Mouse (Mus musculus) heart, postnatal 0 days (tissue): ENCODE measurements at regions not wholly inside any gene's neighbourhood (a gene's known extent, or its start where the extent isn't known, plus 50 kb on each side); places are given as distances from the start of the nearest gene placed in this dataset.
"Not testable (repeated sequence)": the region's sequence is repeated elsewhere in the genome, so short reads cannot be mapped to it uniquely, and the experiment has no call there.

Experiments
- ATAC-seq: fragments of 200-750 bp; cut with Nextera tagmentation; 2 replicates; pipeline ENCODE4 v1.8.0; 2017; ENCODE audit warnings: low read depth, moderate number of reproducible peaks, moderate library complexity; ENCODE audit not compliant: insufficient read depth
- DNase-seq: peaks from one replicate; pipeline ENCODE4 v3.0.0-alpha.2; 2016; ENCODE audit warnings: low spot score
- H3K27ac ChIP-seq: fragments of 300-500 bp; sonication (generic); 2 replicates; pipeline ENCODE4 v1.5.1; 2014; ENCODE audit warnings: low read depth, mild to moderate bottlenecking
- H3K27me3 ChIP-seq: fragments of 300-500 bp; sonication (generic); 2 replicates; pipeline ENCODE4 v1.6.1; 2014; ENCODE audit warnings: low read length, mixed read lengths; ENCODE audit not compliant: control insufficient read depth, insufficient read depth
- H3K36me3 ChIP-seq: fragments of 300-500 bp; sonication (generic); replicated peaks from 2 replicates; pipeline ENCODE4 v1.6.1; 2014; ENCODE audit warnings: low read length, mixed read lengths; ENCODE audit not compliant: control insufficient read depth, insufficient read depth
- H3K4me1 ChIP-seq: fragments of 300-500 bp; sonication (generic); 2 replicates; pipeline ENCODE4 v1.6.1; 2014; ENCODE audit warnings: antibody characterized with exemption; ENCODE audit not compliant: control insufficient read depth, insufficient read depth
- H3K4me2 ChIP-seq: fragments of 300-500 bp; sonication (generic); 2 replicates; pipeline ENCODE4 v1.6.1; 2014; ENCODE audit warnings: low read depth, mild to moderate bottlenecking, low read length, moderate library complexity
- H3K4me3 ChIP-seq: fragments of 300-500 bp; sonication (generic); 2 replicates; pipeline ENCODE4 v1.5.1; 2014; ENCODE audit warnings: low read depth, low read length
- H3K9ac ChIP-seq: fragments of 300-500 bp; sonication (generic); replicated peaks from 2 replicates; pipeline ENCODE4 v1.6.1; 2014; ENCODE audit warnings: low read depth, low read length, mixed read lengths
- H3K9me3 ChIP-seq: fragments of 300-500 bp; sonication (generic); replicated peaks from 2 replicates; pipeline ENCODE4 v1.6.1; 2016; ENCODE audit warnings: low read length; ENCODE audit not compliant: control insufficient read depth
- CTCF ChIP-seq: IDR thresholded peaks from 2 replicates; pipeline ENCODE4 v1.5.1; 2016; ENCODE audit warnings: antibody characterized with exemption, control low read depth, low read depth
- EP300 ChIP-seq: IDR thresholded peaks from 2 replicates; pipeline ENCODE4 v1.6.1; 2016; ENCODE audit warnings: antibody characterized with exemption, low read depth
- WGBS: fragments of 180-500 bp; shearing (Covaris S2); extraction: QIAGEN DNeasy Blood & Tissue Kit; methylation state at CpG from one replicate; pipeline ENCODE4 v1.1.7; 2014; 5-methylcytosine and 5-hydroxymethylcytosine counted together

DNA sequence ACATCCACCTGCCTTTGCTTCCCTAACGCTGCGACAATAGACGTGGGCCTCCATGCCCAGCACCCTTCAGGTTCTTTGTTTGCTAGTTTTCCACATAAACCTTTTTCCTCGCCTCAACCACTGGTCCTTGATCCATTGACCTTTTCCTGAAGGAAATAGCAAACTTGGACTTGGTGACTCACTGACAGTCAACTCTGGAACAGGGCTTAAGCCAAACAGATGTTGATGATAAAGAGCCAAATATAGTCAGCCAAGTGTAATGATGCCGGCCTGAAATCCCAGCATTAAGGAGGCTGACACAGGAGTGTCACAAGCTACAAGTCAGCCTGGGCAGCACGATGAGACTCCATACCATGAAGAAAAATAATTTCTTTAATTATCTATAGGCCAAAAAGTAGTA lies 62.9 kb upstream of the Thoc2 start:
- ATAC-seq (no peak), DNase-seq (no peak)
- no peak overlapping the region for H3K4me3 ChIP-seq
- H3K27me3 ChIP-seq, result no peaks in the 10 kb centered on the region
- WGBS, result 55% methylated on average over 6 of the region's 6 CpGs
- no peak overlapping the region for H3K27ac ChIP-seq
- H3K4me2 ChIP-seq, result no peak overlapping the region
- no peaks in the 10 kb centered on the region for H3K36me3 ChIP-seq
- no peak overlapping the region for H3K9ac ChIP-seq
- no peaks in the 10 kb centered on the region for H3K4me1 ChIP-seq
- TF ChIP-seq CTCF (no peak), EP300 (no peak)
- H3K9me3 ChIP-seq, result no peaks in the 10 kb centered on the region

DNA sequence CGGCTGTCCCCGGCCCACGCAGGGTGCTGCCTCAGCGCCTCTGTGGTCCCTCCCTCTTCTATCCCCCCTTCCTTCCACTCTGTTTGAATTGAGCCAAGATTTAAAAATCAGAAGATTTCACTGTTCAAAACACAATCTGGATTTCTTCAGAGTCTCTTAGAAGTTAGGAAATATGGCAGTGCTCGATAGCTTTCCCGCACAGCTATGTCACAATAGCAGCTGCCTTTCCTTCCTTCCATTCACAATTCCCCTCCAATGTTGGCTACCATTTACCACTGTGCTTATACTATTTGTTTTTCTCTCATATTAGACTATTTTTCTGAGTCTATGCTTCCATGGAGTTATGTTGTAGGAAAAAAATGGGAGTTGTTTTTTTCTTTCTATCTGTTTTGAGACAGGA lies 63.7 kb upstream of the Xiap start:
- Histone ChIP-seq H3K4me1 (no peaks in the 10 kb centered on the region), H3K9ac (no peak overlapping the region), H3K9me3 (no peaks in the 10 kb centered on the region), H3K27me3 (no peaks in the 10 kb centered on the region), H3K36me3 (no peaks in the 10 kb centered on the region), H3K4me2 (no peak overlapping the region), H3K27ac (no peak overlapping the region), H3K4me3 (no peak overlapping the region)
- TF ChIP-seq CTCF (no peak), EP300 (no peak)
- 72% methylated on average over 2 of the region's 6 CpGs for WGBS
- DNase-seq (no peak), ATAC-seq (no peak)

DNA sequence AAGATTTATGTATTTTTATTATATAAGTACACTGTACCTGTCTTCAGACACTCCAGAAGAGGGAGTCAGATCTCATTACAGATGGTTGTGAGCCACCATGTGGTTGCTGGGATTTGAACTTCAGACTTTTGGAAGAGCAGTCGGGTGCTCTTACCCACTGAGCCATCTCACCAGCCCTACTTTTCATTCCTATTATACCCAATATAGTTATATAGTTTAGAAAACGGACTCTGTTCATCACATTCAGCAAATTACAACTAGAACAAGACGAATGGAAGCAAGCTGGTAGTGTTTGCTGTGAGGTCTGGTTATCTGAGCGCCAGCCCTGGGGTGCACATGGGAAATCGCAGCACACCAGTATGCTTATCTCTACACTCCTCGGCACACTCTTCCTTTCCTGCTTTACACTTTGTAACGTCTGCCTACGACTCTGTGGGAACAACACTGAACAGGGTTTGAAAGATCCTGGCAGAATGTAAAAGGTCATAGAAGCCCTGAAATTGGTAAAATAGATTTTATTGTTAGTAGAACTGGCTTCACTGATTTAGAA lies 58.8 kb upstream of the Xiap start:
- not testable (repeated sequence) for H3K9ac ChIP-seq, H3K36me3 ChIP-seq, H3K27me3 ChIP-seq, H3K4me2 ChIP-seq, H3K4me3 ChIP-seq, ATAC-seq, DNase-seq, H3K9me3 ChIP-seq, H3K27ac ChIP-seq, H3K4me1 ChIP-seq
- WGBS, result 46% methylated on average over 8 of the region's 8 CpGs

DNA sequence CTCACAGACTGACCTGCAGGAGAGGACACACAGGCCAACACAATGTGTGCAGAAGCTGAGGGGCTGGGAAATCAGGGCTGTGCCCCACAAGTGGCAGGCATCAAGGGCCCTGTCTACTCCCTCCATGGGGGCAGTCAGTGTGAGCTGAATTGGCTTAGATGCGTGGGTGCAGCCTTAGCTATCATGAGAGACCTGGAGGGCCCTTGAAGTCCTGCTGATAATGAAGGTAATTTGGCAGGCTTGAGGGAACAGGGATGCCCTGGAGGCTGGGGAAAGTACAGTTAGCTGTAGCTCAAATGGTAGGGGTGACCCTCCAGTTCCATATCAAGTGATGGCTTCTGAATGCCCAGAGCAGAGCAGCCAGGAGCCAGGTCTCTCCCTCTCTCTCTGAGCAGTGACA lies 53.9 kb upstream of the Xiap start:
- not testable (repeated sequence) for H3K36me3 ChIP-seq, H3K27ac ChIP-seq, H3K4me3 ChIP-seq, H3K9ac ChIP-seq, H3K4me2 ChIP-seq, H3K27me3 ChIP-seq, H3K4me1 ChIP-seq, H3K9me3 ChIP-seq
- 36% methylated on average over 1 of the region's 1 CpGs for WGBS
- ATAC-seq (peak; percentile 93), DNase-seq (peak; percentile 28)

DNA sequence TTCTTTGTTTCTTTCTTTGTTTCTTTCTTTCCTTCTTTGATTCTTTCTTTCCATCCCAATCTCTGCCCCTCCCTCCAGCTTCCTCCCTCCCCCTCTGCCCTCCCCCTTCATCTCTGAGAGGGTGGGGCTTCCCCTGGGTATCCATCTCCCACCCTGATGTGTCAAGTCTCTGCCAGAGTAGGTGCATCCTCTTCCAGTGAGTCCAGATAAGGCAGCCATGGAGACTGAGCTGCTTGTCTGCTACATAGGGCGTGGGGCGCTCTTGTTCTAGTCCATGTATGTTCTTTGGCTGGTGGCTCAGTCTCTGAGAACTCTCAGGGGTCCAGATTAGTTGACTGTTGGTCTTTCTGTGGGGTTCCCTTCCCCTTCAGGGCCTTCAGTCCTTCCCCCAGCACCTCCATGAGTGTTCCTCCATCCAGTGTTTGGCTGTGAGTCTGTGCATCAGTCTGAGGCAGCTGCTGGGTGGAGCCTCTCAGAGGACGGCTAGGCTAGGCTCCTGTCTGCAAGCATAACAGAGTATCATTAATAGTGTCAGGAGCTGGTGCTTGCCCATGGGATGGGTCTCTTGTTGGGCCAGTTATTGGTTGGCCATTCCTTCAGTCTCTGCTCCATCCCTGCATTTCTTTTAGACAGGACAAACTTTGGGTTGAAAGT lies 52.8 kb upstream of the Xiap start:
- H3K27me3 ChIP-seq, ATAC-seq, H3K9ac ChIP-seq, H3K36me3 ChIP-seq, H3K9me3 ChIP-seq, DNase-seq, H3K4me3 ChIP-seq, H3K4me2 ChIP-seq, H3K27ac ChIP-seq, H3K4me1 ChIP-seq: not testable (repeated sequence)
- 61% methylated on average over 2 of the region's 3 CpGs for whole genome bisulfite sequencing
